Mouse (Mus musculus) urinary bladder, postnatal 36 days (tissue): ENCODE results near the gene Serpinb9g.
"Not testable (repeated sequence)": the region's sequence is repeated elsewhere in the genome, so short reads cannot be mapped to it uniquely, and the experiment has no call there.

Experiments used
- DNase-seq, 2 experiments: peaks; one replicate each; pipeline ENCODE4 v3.0.0; 2022; ENCODE audit warnings: low spot score in 2 of 2, mixed read lengths in 1 of 2

Gene Serpinb9g

DNA sequence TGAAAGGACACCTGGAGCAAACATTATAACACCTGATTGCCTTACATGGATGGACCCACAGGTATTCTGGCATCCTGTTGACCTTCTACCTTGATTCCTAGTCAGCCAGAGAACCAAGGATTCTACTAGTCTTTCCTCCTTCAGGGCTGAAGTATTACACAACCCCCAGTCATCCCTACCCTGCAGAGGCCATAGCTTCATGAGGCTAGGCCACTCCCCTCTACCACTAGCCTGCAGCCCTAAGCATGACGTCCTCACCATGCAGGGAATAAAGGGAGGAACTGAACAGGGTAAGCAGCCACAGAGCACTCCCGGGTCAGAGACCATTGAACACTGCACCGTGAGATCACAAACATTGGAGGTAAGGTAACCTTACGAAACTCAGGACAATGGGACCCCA lies at the start of gene Serpinb9g:
Serpinb9g (plus strand) TSS at position 301 of the 400 bp plus-strand sequence.
- DNase-seq: not testable (repeated sequence)

DNA sequence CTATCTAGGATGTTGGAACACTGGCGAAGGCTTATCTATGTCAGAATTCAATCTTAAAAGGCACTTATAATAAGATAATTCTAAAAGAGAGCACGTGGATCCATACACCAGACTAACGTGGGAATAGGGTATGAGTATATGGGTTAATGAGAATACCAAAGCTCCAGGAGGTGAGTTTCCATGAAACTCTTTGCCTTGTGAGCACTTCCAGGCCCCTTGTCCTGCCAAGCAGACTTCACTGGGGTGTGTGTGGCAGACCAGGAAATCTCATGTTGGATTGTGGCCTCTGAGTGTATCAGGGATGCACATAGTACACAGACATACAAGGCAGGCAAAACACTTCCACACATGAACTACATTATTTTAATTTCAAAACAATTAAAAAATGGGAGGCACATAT lies 718 bp upstream of the Serpinb9g start:
- DNase-seq: not testable (repeated sequence)

DNA sequence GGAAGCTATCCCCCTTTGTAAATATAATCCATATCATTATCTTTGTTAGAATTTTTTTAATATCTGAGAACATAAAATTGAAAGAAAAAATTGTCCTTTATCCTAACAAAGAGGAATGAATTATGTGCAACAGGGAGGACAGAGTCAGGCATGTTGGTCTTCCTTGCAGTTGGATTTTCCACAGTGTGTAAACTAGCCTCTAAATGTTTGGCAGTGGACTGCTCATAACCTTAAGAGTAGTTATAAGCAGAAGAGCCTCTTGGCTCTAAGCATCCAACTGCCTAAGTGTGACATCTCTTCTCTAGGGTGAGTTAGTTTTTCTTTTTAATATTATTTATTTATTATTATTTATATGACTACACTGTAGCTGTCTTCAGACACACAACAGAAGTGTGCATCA lies 40.0 kb downstream of the Serpinb9g start:
- no peak for DNase-seq

DNA sequence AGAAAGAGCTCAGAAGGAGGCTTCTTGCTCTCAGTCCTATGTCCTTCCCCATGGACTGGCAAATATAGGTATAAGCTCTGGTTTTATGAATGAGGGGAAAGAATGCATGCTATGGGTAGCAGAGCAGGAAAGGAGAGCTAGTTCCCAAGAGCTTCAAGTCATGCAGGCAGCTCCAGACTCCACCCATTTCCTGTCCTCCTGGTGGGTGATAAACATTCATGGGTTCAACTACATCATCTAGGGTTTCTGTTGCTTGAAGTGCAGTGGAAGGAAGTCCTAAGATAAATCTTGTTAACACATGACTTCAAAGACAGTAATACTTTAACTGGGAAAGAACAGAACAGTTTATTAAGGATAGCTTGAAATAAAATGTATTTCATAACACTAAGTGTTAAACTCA lies 48.2 kb downstream of the Serpinb9g start:
- no peak for DNase-seq
